Mouse (Mus musculus) layer of hippocampus, postnatal 36 days (tissue): ENCODE measurements around the gene Cyfip2. TPM values are rescaled to one million over a fixed set of nuclear protein-coding genes. Genes with fewer than 3 reads are reported as not detected.
"Not testable (repeated sequence)": the region's sequence is repeated elsewhere in the genome, so short reads cannot be mapped to it uniquely, and the experiment has no call there.

Source experiments
- DNase-seq, 2 experiments: peaks; one replicate each; pipeline ENCODE4 v3.0.0; 2022
- total RNA-seq, 2 experiments: library from RNA; stranded (reverse); gene quantifications; 2 replicates each; pipeline ENCODE4 v1.2.3; 2021

Gene Cyfip2
- total RNA-seq, 2 experiments from 2014 or later, result 491 to 500 TPM

DNA sequence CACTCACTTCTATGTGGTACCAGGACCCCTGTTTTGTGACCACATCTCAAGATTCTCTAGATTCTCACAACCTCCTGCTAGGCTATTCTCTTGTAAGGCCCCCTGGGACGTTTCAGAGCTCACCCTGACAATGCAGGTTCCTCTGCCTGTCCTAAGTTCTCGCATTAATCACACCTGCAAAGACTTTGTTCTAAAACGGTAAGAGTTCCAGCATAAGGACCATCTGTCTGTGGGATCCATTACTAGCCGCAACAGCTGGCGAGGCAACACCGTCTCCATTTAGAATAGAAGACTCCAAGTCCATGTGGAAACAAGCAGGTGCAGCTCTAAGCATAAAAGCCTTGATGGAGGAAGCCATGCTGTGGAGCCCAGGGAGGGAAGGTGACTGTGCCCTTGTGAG is 82.5 kb downstream of the Cyfip2 start:
- DNase-seq, result no peak

DNA sequence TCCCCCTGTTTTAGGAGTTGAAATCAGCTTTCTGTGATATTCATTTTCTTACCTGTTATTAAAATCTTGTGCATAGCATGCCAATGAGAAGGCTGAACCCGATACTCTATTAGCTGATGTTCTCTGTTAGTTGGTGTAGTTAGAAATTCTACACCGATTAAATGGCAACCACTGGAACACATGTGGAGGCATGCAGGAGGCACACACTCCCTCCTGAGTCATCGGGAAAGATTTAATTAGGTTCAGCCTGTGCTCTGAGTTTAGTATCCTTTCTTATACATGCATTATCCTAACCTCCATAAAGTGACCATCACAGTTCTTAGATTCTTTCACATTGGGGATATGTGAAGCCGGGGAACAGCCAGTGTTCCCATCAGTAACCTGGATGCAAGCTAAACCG is 87.3 kb downstream of the Cyfip2 start:
- no peak for DNase-seq

DNA sequence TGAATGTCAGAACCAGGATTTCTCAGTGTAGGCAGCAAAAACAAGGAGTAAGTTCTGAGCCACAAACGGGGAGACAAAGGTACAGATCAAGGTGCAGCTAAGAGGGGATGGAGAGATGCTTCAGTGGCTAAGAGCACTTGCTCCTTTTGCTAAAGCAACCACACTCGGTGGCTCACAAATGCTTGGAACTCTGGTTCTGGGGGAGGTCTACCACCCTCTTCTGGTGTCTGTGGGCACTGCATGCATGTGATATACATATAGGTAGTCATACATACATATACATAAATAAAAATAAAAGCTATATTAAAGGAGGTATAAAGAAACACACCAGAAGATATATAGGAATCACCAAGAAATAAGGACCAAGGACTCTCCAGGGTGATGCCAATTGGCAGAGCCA is 89.1 kb downstream of the Cyfip2 start:
- DNase-seq, result no peak

DNA sequence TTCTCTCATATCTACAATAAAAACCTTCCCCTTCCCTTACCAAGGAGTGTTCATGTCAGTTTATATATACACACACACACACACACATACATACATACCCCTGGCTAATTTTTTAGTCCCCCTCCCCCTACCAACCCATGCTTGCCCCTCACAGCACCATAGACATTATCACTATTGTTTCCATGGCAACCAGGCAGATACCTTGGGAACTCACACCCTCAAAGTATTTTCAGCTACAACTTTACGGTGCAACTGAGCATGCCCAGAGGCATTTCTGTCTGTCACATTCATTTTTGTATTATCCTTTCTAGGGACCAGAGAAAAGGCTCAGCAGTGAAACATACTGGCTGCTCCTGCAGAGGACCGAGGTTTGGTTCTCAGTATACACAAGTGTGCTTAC is 92.4 kb downstream of the Cyfip2 start:
- DNase-seq, result no peak

DNA sequence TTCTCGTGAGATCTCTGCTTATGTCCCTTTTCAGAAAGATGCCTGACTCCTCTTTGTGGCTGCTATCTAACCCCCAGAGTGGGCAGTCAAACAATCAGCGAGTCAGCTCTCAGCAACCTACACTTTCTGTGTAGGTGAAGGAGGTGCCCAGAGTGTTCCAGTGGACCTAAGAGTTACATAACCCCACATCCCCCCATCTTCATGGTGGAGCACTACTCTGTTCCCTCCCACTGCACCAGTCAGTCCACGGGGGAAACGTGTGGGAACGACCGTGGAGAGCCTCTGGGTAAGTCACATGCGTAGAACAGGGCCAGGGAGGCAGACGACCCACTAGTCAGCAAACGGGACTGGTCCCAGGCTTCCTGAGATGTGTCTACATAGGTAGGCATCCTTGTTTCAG is 93.3 kb downstream of the Cyfip2 start:
- DNase-seq, result no peak

DNA sequence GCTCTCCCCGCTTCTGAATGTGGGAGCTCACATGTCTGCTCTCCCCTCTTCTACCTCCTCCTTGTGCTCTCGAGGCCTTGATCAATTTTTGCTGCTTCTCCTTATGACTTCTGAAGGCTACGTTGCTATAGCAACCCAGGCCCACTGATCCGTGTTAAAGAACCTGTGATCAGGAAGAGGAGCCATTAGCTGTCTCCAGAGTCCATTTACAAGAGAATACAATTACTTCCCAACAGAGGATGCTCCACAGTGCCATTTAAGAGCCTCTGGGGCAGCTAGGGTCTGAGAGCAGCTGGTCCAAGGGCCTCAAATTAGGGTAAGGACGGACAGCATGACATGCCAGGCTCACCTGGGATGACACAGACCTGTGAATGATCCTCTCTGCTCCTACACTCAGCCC is 94.1 kb downstream of the Cyfip2 start:
- no peak for DNase-seq

DNA sequence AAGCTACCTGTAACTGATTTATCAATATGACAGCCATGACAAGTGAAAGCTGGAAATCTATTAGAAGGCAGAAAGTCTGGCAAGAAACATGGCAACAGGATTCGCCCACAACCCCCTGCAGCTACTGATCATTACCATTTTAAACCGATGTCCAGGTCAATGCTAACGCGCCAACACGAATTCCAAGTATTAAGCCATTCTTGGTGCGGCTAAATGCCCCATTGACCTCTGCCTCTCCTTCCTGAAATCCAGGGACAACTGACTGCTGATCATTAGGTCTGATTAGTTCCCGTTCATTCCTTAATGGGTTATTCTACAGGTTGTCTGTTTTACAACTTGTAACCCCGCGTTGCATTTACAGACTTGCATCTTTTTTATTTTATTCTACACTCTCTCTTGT is 95.0 kb downstream of the Cyfip2 start:
- DNase-seq, result no peak

DNA sequence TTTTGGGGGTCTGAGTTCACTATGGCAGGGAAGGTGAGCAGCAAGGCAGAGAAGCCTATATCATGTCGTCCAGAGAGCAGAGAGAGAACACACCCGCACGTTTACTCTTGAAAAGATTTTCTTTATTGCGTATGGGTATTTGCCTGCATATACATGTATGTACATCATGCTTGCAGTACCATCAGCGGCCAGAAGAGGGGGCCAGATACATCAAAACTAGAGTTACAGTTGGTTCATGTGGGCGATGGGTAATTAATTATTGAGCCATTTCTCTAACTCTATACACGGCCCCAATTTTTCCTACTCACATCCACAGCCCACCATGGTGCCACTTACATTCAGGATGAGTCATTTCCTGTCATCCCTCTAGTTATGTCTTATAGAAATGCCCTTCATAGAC is 96.0 kb downstream of the Cyfip2 start:
- no peak for DNase-seq

DNA sequence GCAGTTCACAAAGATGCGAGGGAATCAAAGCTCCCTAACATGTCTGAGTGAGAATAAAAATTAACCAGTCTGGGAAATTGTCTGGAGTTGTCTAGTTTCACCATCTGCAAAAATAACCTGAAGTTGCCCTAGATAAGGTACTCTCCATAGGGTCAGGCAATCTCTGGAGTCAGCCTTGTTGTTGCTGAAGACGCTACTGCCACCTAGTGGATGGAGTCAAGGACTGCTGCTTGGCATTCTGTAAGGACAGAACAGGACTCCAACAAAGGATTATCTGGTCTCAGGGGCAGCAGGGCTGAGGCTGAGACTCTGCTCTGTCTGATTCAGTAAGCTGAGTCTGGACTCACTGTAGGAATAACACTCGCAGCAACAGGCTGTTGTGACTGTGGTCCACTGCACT is 97.3 kb downstream of the Cyfip2 start:
- DNase-seq, result peak in 1 of 2 experiments; percentile 33

DNA sequence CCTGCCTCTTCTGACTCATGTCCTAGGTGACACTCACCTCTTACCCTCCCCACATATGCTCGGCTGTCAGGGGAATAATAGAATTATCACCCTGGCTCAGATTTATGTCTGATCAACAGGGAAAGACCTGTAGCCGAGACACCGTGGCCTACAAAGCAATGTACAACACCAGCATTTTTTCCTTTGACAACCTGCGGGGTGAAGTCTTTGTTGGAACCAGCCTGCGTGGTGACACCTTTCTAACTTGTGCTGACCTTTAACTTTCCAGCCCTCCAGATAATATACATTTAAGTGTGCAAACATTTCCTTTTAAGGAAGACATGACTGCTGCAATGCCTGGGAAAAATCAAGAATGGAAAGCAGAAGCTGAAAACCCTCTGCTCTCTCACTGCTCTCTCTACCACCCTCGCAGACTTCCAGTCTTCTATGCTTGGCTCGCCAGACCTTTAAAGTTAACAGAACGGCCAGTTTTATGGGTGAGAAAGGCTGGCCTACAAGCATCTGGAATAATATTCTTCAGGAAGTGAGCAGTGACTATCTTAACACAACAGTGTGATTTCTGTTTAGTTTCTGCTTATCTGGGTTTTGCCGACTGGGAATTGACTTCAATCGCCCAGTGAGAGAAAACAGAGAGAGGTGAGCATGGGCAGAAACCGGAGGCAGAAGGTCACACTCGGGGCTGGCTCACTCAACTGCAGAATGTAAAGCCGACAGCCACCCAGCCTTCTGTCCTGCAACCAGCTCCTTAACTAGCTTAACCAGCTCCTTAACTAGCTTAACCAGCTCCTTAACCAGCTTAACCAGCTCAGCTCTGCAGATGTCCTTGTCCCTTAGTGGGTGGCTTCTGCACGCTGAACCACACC is 98.1 kb downstream of the Cyfip2 start:
- no peak for DNase-seq

DNA sequence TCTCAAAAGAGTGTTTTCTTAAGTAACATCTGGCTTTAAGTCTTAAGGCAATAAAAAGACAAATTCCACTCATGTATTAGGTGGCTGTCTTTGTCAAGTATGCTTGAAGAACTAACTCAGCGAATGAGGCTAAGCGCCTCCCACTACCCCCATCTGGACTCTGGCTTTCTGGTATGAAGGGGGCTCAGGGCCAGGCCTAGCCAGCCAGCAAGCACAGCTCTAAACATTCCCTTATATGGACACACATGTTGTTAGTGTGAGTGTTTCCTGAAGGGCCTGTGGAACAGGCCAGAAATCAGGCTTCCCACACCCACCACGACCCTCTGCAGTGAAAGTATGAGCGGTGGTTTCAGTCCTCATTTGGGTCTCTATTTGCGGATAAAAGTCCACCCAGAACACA is 98.8 kb downstream of the Cyfip2 start:
- no peak for DNase-seq

DNA sequence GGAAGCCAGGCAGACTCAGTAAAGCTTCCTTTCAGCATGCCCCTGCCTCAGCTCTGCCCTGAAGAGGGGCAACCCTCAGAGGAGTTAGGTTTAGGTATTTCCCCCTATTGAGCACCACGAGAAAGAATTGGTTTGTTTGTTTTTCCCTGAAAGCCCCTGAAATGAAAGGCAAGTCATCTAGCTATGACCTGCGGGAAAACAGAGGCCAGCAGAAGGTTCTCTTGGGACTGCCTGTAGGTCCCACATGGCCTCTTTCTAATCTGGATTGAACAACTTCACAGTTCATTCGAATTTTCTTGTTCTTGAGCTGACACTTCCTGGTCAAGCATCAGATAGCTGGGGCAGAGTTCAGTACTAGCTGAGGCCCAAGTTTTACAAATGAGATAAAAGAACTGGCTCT is 100.8 kb downstream of the Cyfip2 start:
- DNase-seq, result no peak

DNA sequence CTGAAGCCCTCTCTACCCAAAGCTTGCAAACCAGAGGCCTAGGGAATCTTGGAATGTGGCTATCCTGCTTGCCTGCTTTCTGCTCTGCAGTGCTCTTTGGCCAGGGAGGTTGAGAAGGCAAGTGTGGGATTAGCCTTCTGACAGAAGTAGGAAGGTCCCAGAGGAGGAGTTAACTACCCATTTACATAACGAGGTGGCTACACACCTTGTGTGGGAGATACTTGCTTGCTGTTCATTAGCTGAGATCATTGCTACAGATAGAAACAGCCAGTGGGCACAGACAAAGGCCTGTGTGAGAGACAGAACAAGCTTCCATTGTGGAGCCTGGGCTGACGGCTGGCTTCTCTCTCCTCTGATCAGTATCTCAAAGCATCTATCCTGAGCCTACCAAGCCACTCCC is 102.8 kb downstream of the Cyfip2 start:
- DNase-seq, result no peak

DNA sequence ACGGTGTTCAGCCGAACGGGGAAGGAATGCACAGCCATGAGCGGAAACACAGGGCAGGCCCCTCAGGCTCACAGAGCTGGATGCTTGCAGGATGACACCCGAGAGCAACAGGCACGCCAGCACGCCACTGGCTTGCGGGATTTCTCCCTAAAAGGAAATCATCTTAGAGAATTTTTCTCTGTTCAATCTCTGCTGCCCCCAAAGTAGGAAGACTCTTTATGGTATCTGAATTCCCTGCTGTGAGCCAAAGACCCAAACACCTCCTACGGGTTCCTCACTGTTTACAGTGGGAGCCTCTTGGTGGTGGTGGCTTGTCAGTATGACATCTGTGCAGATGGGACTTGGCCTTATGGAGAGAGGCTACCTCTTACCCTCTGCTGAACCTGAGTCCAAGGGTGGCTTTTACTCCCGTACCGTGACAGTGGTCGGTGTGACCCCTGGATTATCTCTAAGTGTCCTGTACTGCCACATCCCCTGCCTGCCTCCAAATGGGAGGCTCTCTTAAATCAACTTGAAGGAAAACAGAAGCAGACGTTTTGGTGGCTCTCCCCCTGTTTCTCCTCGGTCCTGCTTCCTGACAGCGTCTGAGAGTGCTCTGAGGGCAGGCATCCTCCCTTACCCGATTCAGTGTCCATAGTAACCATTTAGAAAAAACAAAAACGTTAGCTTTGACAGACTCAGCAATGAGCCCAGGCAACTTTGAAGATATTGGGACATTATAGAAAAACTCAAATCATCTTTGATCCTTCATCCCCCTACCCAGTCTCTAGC is 106.8 kb downstream of the Cyfip2 start:
- DNase-seq, result no peak

DNA sequence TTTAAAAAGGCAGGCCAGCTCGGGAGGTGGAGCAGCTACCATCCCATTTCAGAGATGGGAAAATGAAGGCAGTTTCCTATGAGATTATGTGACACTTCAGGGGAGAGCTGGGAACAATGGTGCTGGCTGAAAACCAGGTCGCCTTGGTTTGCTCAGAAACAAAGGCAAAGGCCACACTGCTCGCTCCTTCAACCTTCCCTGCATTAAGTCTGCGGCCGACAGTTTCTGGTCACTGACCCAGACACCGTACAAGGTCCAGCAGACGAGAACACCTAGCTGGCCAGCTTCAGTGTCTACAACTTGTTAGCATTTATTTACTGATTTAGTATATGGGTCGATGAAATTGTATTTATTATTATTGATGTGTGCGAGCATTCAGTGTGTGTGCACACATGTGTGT is 107.8 kb downstream of the Cyfip2 start:
- no peak for DNase-seq

DNA sequence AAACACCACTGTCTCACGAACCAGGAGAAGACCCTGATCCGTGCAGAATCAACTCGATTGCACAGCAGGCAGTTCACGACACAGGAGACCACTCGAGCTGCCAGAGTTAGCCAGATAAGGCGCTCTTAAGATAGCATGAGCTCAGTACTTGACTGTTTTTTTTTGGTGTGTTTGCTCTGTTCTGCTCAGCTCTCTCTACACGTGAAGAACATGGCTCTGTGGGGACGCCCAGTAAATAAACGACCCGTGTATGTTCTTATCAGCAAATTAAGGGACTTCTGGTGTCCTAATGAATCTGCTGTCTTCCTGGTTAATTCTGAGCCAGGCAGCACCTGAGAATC is 110.1 kb downstream of the Cyfip2 start:
- DNase-seq, result no peak

DNA sequence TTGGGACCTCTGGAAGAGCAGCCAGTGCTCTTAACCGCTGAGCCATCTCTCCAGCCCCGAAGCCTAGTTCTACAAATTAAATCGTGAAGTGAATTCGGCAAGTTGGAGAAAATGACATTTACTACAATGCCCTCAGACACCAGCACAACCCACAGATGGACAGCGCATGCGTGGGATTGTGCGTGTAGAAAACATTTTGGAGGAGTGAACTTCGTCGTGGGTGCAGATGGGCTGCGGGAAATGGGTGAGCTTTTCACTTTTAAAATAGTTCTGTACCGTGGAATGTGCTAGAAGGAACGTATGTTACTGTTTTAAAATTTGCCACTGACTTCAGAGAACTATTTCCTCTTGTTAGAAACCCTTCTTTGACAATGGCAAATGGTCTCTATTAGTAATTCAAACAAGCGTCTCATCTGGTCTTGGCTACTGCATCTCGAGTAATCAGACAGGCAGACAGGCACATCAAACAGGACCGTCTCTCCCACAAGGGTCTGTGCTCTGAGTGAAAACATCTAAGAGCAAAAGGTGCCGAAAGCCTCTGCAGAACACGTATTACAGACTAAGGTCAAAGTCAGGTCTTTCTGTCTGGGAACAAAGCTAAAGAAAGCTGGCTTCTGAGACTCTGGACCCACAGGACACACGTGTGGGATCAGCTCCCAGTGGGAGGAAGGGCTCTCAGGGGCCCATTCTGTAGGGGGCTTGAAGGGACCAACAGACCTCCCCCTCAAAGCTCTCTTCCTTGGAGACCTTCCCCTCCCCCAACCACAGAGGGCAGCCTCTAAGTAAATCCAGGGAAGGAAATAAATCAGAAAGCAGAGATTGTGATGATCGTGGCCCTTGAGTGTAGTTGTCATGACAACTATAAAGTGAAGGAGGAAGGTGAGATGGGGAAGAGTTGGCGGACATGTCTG is 110.8 kb downstream of the Cyfip2 start:
- DNase-seq, result peak; percentile 65 to 68

DNA sequence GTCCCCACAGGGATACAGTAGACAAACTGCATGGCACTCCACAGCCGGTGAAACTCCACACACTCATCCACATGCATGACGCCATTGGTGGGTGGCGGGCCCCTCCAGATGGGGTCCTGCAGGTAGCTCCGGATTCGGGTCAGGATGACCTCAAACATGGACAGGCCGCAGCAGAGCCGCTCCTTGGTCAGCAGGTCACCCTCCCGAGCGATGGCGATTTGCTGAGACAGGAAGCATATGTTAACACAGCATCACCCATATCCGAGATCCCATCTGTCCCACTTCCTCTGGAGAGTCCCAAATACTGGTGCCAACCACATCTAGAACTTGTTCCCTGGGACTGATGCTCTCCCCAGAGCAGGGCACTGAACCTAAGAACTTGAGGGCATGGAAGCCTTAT is 112.0 kb downstream of the Cyfip2 start:
- DNase-seq, result no peak

DNA sequence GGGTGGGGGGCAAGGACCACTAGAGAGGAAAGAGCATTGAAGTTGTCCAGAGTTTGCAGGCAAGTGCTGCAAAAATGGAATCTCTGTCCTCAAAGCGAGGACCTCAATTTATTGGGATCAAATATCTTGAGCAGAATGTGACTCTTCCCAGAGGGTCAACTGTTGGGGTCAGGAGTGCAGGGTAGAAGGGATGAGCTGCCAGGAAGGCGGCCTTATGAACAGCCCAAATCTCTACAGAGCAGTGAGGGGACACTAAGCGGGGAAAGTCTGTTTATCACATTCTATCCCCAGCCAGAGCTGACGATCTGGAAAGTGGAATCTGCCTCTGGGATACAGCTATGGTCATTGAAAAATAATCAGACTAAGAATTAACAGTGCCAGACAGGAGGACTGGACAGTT is 118.5 kb downstream of the Cyfip2 start:
- no peak for DNase-seq

DNA sequence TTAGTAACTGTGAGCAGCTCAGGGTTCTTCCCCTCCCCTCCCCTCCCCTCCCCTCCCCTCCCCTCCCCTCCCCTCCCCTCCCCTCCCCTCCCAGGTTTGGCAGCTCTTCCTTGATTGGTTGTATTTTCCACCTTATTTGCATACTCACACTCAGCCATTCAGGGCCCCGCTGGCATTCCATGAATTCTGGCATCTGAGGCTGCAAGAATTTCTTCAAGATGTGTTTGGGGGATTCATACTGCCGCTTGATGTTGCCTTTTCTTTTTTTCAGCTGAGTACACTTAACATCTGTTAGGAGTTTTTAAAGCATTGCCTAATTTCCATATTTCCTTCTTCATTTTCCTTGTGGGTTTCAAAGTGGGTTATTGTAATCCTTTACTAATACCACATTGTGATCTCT is 124.4 kb downstream of the Cyfip2 start:
- DNase-seq, result no peak

DNA sequence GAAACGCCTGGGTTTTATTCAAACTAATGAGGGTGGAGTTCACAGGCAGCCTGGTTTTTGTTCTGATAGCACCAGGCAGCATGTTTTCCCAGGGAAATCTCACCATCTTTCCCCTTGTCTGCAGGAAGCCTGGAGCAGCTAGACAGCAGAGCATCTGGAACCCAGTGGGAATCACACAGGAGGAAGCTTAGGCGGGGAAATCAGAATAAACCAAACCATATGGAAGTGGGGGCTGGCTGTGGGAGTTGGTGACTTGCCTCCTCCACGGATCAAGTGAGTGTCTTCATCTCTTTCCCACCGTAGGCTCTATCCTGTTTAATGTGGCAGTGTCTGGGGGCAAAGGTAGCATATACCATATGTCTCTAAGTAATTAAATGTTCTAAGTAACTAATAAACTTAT is 127.2 kb downstream of the Cyfip2 start:
- no peak for DNase-seq

DNA sequence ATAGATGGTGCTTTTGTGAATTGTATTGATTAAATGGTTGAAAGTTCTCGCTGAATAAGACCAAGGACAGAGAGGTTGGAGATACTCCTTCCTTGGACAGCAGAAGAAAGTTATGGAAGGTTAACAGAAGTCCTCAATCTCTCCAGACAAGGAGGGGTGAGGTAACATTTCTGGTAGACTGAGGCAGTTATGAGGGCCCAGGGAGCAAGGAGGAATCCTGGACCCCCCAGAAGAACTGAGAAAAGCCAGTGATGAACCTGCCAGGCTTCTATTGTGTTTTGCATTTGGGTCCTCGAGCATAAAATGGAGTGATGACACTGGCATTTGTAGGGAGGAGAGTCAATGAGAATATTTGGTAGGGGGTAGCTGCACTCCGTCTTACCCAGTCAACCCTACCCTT is 127.7 kb downstream of the Cyfip2 start:
- DNase-seq, result no peak

DNA sequence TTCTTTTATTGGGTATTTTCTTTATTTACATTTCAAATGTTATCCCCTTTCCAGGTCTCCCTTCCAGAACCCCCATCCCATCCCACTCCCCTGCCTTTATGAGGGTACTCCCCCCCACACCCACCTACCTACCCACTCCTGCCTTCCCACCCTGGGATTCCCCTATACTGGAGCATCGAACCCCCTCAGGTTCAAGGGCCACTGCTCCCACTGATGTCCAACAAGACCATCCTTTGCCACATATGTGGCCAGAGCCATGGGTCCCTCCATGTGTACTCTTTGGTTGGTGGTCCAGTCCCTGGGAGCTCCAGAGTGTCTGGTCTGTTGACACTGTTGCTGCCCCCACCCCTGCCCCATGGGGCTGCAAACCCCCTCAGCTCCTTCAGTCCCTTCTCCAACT is 130.6 kb downstream of the Cyfip2 start:
- DNase-seq, result not testable (repeated sequence)
